Mouse (Mus musculus): ENCODE measurements around the gene Ydjc. TPM values are rescaled to one million over a fixed set of nuclear protein-coding genes. Genes with fewer than 3 reads are reported as not detected.
"Not testable (repeated sequence)": the region's sequence is repeated elsewhere in the genome, so short reads cannot be mapped to it uniquely, and the experiment has no call there.

Gene Ydjc
- total RNA-seq, 2 experiments from 2014 or later: 71.3 to 74.5 TPM

GRCm38 (mm10) chr16:17150520-17151258 is 6.3 kb downstream of the Ydjc start:
- no peak for DNase-seq

GRCm38 (mm10) chr16:17151874-17152273 is 7.5 kb downstream of the Ydjc start:
- DNase-seq: no peak
- intact Hi-C loops (cut with DNase I): no loop called here

More at GRCm38 (mm10) chr16:17150520-17151258, 6.3 kb downstream of the Ydjc start:
- intact Hi-C loops (cut with DNase I): no loop called here

GRCm38 (mm10) chr16:17154346-17154745 is 9.9 kb downstream of the Ydjc start:
- intact Hi-C loops (cut with DNase I): no loop called here
- no peak for DNase-seq

- not testable (repeated sequence) for DNase-seq
Observed at GRCm38 (mm10) chr16:17165478-17165877, 21.1 kb downstream of the Ydjc start.

GRCm38 (mm10) chr16:17167179-17167578 is 22.8 kb downstream of the Ydjc start:
- intact Hi-C loops (cut with DNase I): no loop called here
- no peak for DNase-seq

More at GRCm38 (mm10) chr16:17165478-17165877, 21.1 kb downstream of the Ydjc start:
- intact Hi-C loops (cut with DNase I): not testable (repeated sequence)

GRCm38 (mm10) chr16:17168049-17168448 is 23.6 kb downstream of the Ydjc start:
- intact Hi-C loops (cut with DNase I): no loop called here
- DNase-seq: no peak

- DNase-seq: no peak
- intact Hi-C loops (cut with DNase I): no loop called here
Observed at GRCm38 (mm10) chr16:17175765-17176164, 31.3 kb downstream of the Ydjc start.

- intact Hi-C loops (cut with DNase I): no loop called here
- no peak for DNase-seq
Observed at GRCm38 (mm10) chr16:17177623-17178170, 33.3 kb downstream of the Ydjc start.

GRCm38 (mm10) chr16:17179706-17180105 is 35.3 kb downstream of the Ydjc start:
- intact Hi-C loops (cut with DNase I): no loop called here
- DNase-seq: no peak

- DNase-seq: no peak
- intact Hi-C loops (cut with DNase I): no loop called here
Observed at GRCm38 (mm10) chr16:17181382-17181781, 37.0 kb downstream of the Ydjc start.

GRCm38 (mm10) chr16:17182136-17182535 is 37.7 kb downstream of the Ydjc start:
- intact Hi-C loops (cut with DNase I): no loop called here
- no peak for DNase-seq

GRCm38 (mm10) chr16:17183003-17183402 is 38.6 kb downstream of the Ydjc start:
- intact Hi-C loops (cut with DNase I): no loop called here
- DNase-seq: no peak

- intact Hi-C loops (cut with DNase I): no loop called here
- DNase-seq: no peak
Observed at GRCm38 (mm10) chr16:17185475-17185874, 41.1 kb downstream of the Ydjc start.

GRCm38 (mm10) chr16:17193823-17194222 is 49.4 kb downstream of the Ydjc start:
- no peak for DNase-seq
- intact Hi-C loops (cut with DNase I): no loop called here

GRCm38 (mm10) chr16:17200121-17200952 is 55.9 kb downstream of the Ydjc start:
- DNase-seq: no peak
- intact Hi-C loops (cut with DNase I): no loop called here

- peak; percentile 85 for DNase-seq
- intact Hi-C loops (cut with DNase I): no loop called here
Observed at GRCm38 (mm10) chr16:17200953-17201707, 56.7 kb downstream of the Ydjc start.

GRCm38 (mm10) chr16:17201977-17202376 is 57.6 kb downstream of the Ydjc start:
- intact Hi-C loops (cut with DNase I): no loop called here
- no peak for DNase-seq

- DNase-seq: no peak
- intact Hi-C loops (cut with DNase I): no loop called here
Observed at GRCm38 (mm10) chr16:17202549-17202948, 58.1 kb downstream of the Ydjc start, which contains the start of gene Ube2l3. Ube2l3 (minus strand) TSS chr16:17202649.

- intact Hi-C loops (cut with DNase I): loop anchor here (5.0 kb wide), 1 partner anchor 67 kb away; no protein-coding TSS in a partner anchor
- no peak for DNase-seq
Observed at GRCm38 (mm10) chr16:17204990-17205389, 60.6 kb downstream of the Ydjc start.

All from left cerebral cortex, postnatal 4 days (tissue).